Mouse (Mus musculus) CH12.LX (cell line): Measurements from ENCODE around the gene Mgam. TPM values are rescaled to one million over a fixed set of nuclear protein-coding genes. Genes with fewer than 3 reads are reported as not detected.

Experiments
- DNase-seq: peaks from one replicate; pipeline ENCODE4 v3.0.0-alpha.2; 2013; ENCODE audit errors: extremely low read depth
- H3K27ac ChIP-seq: 2 replicates; pipeline ENCODE4 v1.5.1; 2012; ENCODE audit warnings: low read depth, mild to moderate bottlenecking, control low read depth, moderate library complexity; ENCODE audit not compliant: insufficient read depth
- H3K27me3 ChIP-seq: replicated peaks from 2 replicates; pipeline ENCODE3; 2012; ENCODE audit warnings: inconsistent platforms
- H3K36me3 ChIP-seq, 2 experiments: replicated peaks in 1 of 2; 2 replicates each; pipeline versions ENCODE3 to v1.6.1; 2012; ENCODE audit warnings: inconsistent platforms in 1 of 2, low read length in 1 of 2, mild to moderate bottlenecking in 1 of 2, mixed read lengths in 1 of 2, moderate library complexity in 1 of 2; ENCODE audit not compliant: control insufficient read depth in 1 of 2, insufficient read depth in 1 of 2
- H3K4me1 ChIP-seq, 2 experiments: 2 replicates each; pipeline ENCODE4 v1.6.1; 2012; ENCODE audit warnings: inconsistent platforms in 1 of 2, moderate library complexity in 1 of 2; ENCODE audit not compliant: insufficient read depth in 2 of 2, control insufficient read depth in 1 of 2
- H3K4me2 ChIP-seq: 2 replicates; pipeline ENCODE4 v1.6.1; 2012; ENCODE audit warnings: low read depth, mild to moderate bottlenecking, control low read depth; ENCODE audit not compliant: poor library complexity, insufficient read depth, severe bottlenecking
- H3K4me3 ChIP-seq, 3 experiments: fragments of 150-350 bp in 1 of 3; sonication (generic) in 1 of 3; replicated peaks in 1 of 3; 2 replicates each; pipeline versions ENCODE3 to v1.5.1; 2011 to 2012; ENCODE audit warnings: low read depth in 2 of 3, low read length in 2 of 3, mild to moderate bottlenecking in 2 of 3, moderate library complexity in 2 of 3, control low read depth in 1 of 3, improper control_type of control experiment in 1 of 3, inconsistent platforms in 1 of 3, mixed read lengths in 1 of 3; ENCODE audit not compliant: poor library complexity in 1 of 3
- H3K79me2 ChIP-seq: replicated peaks from 2 replicates; pipeline ENCODE4 v1.6.1; 2012; ENCODE audit warnings: mild to moderate bottlenecking, moderate library complexity; ENCODE audit not compliant: control insufficient read depth, poor library complexity, insufficient read depth, severe bottlenecking; ENCODE audit errors: extremely low read depth
- H3K9ac ChIP-seq: 2 replicates; pipeline ENCODE4 v1.6.1; 2012; ENCODE audit warnings: low read depth, mild to moderate bottlenecking, control low read depth, moderate library complexity; ENCODE audit not compliant: insufficient read depth
- H3K9me3 ChIP-seq: replicated peaks from 2 replicates; pipeline ENCODE3; 2012; ENCODE audit warnings: low read length, inconsistent platforms, mixed read lengths
- BHLHE40 ChIP-seq: IDR thresholded peaks from 2 replicates; pipeline ENCODE4 v1.6.1; 2011; ENCODE audit warnings: mild to moderate bottlenecking, low read depth, low read length, improper control_type of control experiment
- CHD1 ChIP-seq: IDR thresholded peaks from 2 replicates; pipeline ENCODE4 v1.6.1; 2012; ENCODE audit warnings: low read depth, low read length, improper control_type of control experiment, inconsistent platforms
- CTCF ChIP-seq, 2 experiments: IDR thresholded peaks in 1 of 2; conservative IDR thresholded peaks in 1 of 2; 2 replicates each; pipeline ENCODE4 v1.5.1; 2011 to 2012; ENCODE audit warnings: low read depth in 2 of 2, low read length in 2 of 2, improper control_type of control experiment in 1 of 2, inconsistent platforms in 1 of 2, mild to moderate bottlenecking in 1 of 2, moderate library complexity in 1 of 2
- EP300 ChIP-seq: IDR thresholded peaks from 2 replicates; pipeline ENCODE4 v1.6.1; 2011; ENCODE audit warnings: low read length, improper control_type of control experiment
- ETS1 ChIP-seq: conservative IDR thresholded peaks from 2 replicates; pipeline ENCODE4 v1.6.1; 2012; ENCODE audit warnings: low read depth, mild to moderate bottlenecking, inconsistent platforms, low read length, improper control_type of control experiment, moderate library complexity
- IRF4 ChIP-seq: IDR thresholded peaks from 2 replicates; pipeline ENCODE4 v1.6.1; 2014; ENCODE audit warnings: low read depth, mild to moderate bottlenecking, inconsistent platforms, low read length, improper control_type of control experiment
- JUND ChIP-seq: conservative IDR thresholded peaks from 2 replicates; pipeline ENCODE4 v1.6.1; 2011; ENCODE audit warnings: low read depth, low read length, improper control_type of control experiment
- MAFK ChIP-seq: IDR thresholded peaks from 2 replicates; pipeline ENCODE4 v1.6.1; 2011; ENCODE audit warnings: low read length, improper control_type of control experiment; ENCODE audit not compliant: insufficient replicate concordance
- MAZ ChIP-seq: IDR thresholded peaks from 2 replicates; pipeline ENCODE4 v1.6.1; 2012; ENCODE audit warnings: low read depth, mild to moderate bottlenecking, inconsistent platforms, low read length, improper control_type of control experiment, moderate library complexity
- MEF2A ChIP-seq: IDR thresholded peaks from 2 replicates; pipeline ENCODE4 v1.6.1; 2014; ENCODE audit warnings: low read depth, mild to moderate bottlenecking, inconsistent platforms, low read length, improper control_type of control experiment, borderline replicate concordance
- NELFE ChIP-seq: IDR thresholded peaks from 2 replicates; pipeline ENCODE4 v1.6.1; 2011; ENCODE audit warnings: low read depth, low read length, improper control_type of control experiment
- PAX5 ChIP-seq: IDR thresholded peaks from 2 replicates; pipeline ENCODE4 v1.6.1; 2012; ENCODE audit warnings: low read length, inconsistent platforms, mixed read lengths
- POLR2A ChIP-seq: IDR thresholded peaks from 2 replicates; pipeline ENCODE4 v1.6.1; 2011; ENCODE audit warnings: low read depth, mild to moderate bottlenecking, improper control_type of control experiment, low read length
- POLR2AphosphoS2 ChIP-seq: IDR thresholded peaks from 2 replicates; pipeline ENCODE4 v1.6.1; 2011; ENCODE audit warnings: low read depth, low read length, improper control_type of control experiment
- RAD21 ChIP-seq: IDR thresholded peaks from 2 replicates; pipeline ENCODE4 v1.6.1; 2011; ENCODE audit warnings: low read depth, mild to moderate bottlenecking, low read length, improper control_type of control experiment, moderate library complexity
- SIN3A ChIP-seq: IDR thresholded peaks from 2 replicates; pipeline ENCODE4 v1.6.1; 2012; ENCODE audit warnings: low read length, improper control_type of control experiment, inconsistent platforms
- SMC3 ChIP-seq: IDR thresholded peaks from 2 replicates; pipeline ENCODE4 v1.6.1; 2011; ENCODE audit warnings: low read depth, low read length, improper control_type of control experiment
- TBP ChIP-seq: conservative IDR thresholded peaks from 2 replicates; pipeline ENCODE4 v1.6.1; 2011; ENCODE audit warnings: low read depth, low read length, improper control_type of control experiment
- ZNF384 ChIP-seq: IDR thresholded peaks from 2 replicates; pipeline ENCODE4 v1.6.1; 2012; ENCODE audit warnings: low read depth, low read length, improper control_type of control experiment, inconsistent platforms
- dilution Hi-C: fragments of 300-500 bp; cut with MboI; formaldehyde crosslinking; loops from 2 replicates; pipeline ENCODE4 v1.14.3; 2020; ENCODE audit warnings: low sequenced_read_pairs; ENCODE audit not compliant: extremely low pct_unique_long_range_greater_than_20kb, extremely low pct_ligation_motif_present
- in situ Hi-C: fragments of 300-500 bp; cut with MboI; formaldehyde crosslinking; loops from 3 replicates; pipeline ENCODE4 v1.14.3; 2019; ENCODE audit warnings: low sequenced_read_pairs, low pct_ligation_motif_present, low pct_unique_long_range_greater_than_20kb, mixed read lengths
- polyA plus RNA-seq: library from polyadenylated mRNA; unstranded; fragments of >175 nt; gene quantifications from 2 replicates; pipeline ENCODE4 v1.2.1, GENCODE M21; 2012; ENCODE audit warnings: low read depth; ENCODE audit not compliant: insufficient read length
- total RNA-seq, 2 experiments: library from RNA; depleted of rRNA; stranded (reverse); fragments of 300-350 nt in 1 of 2; fragments of >200 nt in 1 of 2; gene quantifications; 2 replicates each; pipeline ENCODE4 v1.2.3; 2012 to 2014

Mgam gene
- total and polyA plus RNA-seq, 3 experiments, result 0.06 TPM; not detected in 2

- H3K4me1 ChIP-seq, result peaks cover 10 to 20% of the 10 kb centered on the region in 2 experiments
- dilution Hi-C loops, result no loop called here
- no peak overlapping the region for H3K4me3 ChIP-seq
- H3K27ac ChIP-seq, result no peak overlapping the region
- no peaks in the 10 kb centered on the region for H3K27me3 ChIP-seq
- no peaks in the 10 kb centered on the region for H3K36me3 ChIP-seq
- in situ Hi-C loops, result no loop called here
- H3K79me2 ChIP-seq, result no peaks in the 10 kb centered on the region
- no peaks in the 10 kb centered on the region for H3K9me3 ChIP-seq
- TF ChIP-seq MEF2A, result no peak
- TF ChIP-seq PAX5, result no peak
- no peak for TF ChIP-seq IRF4
- TF ChIP-seq SIN3A, result no peak
- no peak for TF ChIP-seq BHLHE40
- TF ChIP-seq SMC3, result no peak
- no peak for TF ChIP-seq MAFK
- TF ChIP-seq POLR2AphosphoS2, result no peak
- TF ChIP-seq POLR2A, result no peak
- no peak for TF ChIP-seq ETS1
- TF ChIP-seq ZNF384, result no peak
- no peak overlapping the region for H3K4me2 ChIP-seq
- no peak for DNase-seq
- no peak overlapping the region for H3K9ac ChIP-seq
Observed at GRCm38 (mm10) chr6:40610244-40610643, 18.4 kb upstream of the Mgam start.

- H3K36me3 ChIP-seq, result no peaks in the 10 kb centered on the region
- H3K79me2 ChIP-seq, result no peaks in the 10 kb centered on the region
- DNase-seq, result peak; percentile 30
- peaks cover 7 to 11% of the 10 kb centered on the region in 2 experiments for H3K4me1 ChIP-seq
- peak; percentile 76 for TF ChIP-seq IRF4
- 0 out of 2 replicates have a peak, but pooled peaks have one; percentile 9 for TF ChIP-seq ETS1
- no peak for TF ChIP-seq RAD21
- no peak for TF ChIP-seq PAX5
- TF ChIP-seq CHD1, result no peak
- peak; percentile 40 for TF ChIP-seq EP300
- H3K27me3 ChIP-seq, result no peaks in the 10 kb centered on the region
- H3K27ac ChIP-seq, result no peak within 1 kb of the TSS
- in situ Hi-C loops, result no loop called here
- H3K4me2 ChIP-seq, result no peak within 1 kb of the TSS; the same call in 1 of the 2 replicates
- H3K9me3 ChIP-seq, result no peaks in the 10 kb centered on the region
- dilution Hi-C loops, result no loop called here
- no peak within 1 kb of the TSS for H3K4me3 ChIP-seq
- H3K9ac ChIP-seq, result no peak within 1 kb of the TSS
Observed at GRCm38 (mm10) chr6:40613260-40613852, 15.3 kb upstream of the Mgam start, which contains the start of gene Tas2r138. Tas2r138 (minus strand) TSS chr6:40613310.

- Histone ChIP-seq H3K27me3 (no peaks in the 10 kb centered on the region), H3K79me2 (no peaks in the 10 kb centered on the region), H3K4me2 (no peak overlapping the region), H3K4me3 (no peak overlapping the region), H3K9me3 (no peaks in the 10 kb centered on the region), H3K9ac (no peak overlapping the region), H3K27ac (no peak overlapping the region), H3K4me1 (peaks cover 7 to 10% of the 10 kb centered on the region in 2 experiments), H3K36me3 (no peaks in the 10 kb centered on the region)
- no peak for TF ChIP-seq ETS1
- TF ChIP-seq NELFE, result 0 out of 2 replicates have a peak, but pooled peaks have one; percentile 20
- no peak for TF ChIP-seq EP300
- 0 out of 2 replicates have a peak, but pooled peaks have one; percentile 40 for TF ChIP-seq MAZ
- peak; percentile 70 for TF ChIP-seq SMC3
- TF ChIP-seq IRF4, result 0 out of 2 replicates have a peak, but pooled peaks have one; percentile 25
- peak; percentile 46; the same call in 1 of the 2 replicates for TF ChIP-seq MEF2A
- no peak for TF ChIP-seq TBP
- peak; percentile 76 for TF ChIP-seq RAD21
- 0 out of 2 replicates have a peak, but pooled peaks have one; percentile 13 for TF ChIP-seq JUND
- peak; percentile 58 to 82 for TF ChIP-seq CTCF (conservative IDR thresholded peaks at IDR 0.05 in 1 of 2, IDR thresholded peaks at IDR 0.05 in 1 of 2; ENCODE audit: low read depth in 2 of 2, low read length in 2 of 2)
- in situ Hi-C loops, result no loop called here
- dilution Hi-C loops, result no loop called here
- DNase-seq, result peak; percentile 44
Observed at GRCm38 (mm10) chr6:40617965-40618364, 10.7 kb upstream of the Mgam start.
